Mouse (Mus musculus) kidney, adult 11 months (tissue): ENCODE data around the gene Pgm3.
"Not testable (repeated sequence)": the region's sequence is repeated elsewhere in the genome, so short reads cannot be mapped to it uniquely, and the experiment has no call there.

Experiments used
- DNase-seq: peaks from one replicate; pipeline ENCODE4 v3.0.0; 2022

Pgm3 gene

DNA sequence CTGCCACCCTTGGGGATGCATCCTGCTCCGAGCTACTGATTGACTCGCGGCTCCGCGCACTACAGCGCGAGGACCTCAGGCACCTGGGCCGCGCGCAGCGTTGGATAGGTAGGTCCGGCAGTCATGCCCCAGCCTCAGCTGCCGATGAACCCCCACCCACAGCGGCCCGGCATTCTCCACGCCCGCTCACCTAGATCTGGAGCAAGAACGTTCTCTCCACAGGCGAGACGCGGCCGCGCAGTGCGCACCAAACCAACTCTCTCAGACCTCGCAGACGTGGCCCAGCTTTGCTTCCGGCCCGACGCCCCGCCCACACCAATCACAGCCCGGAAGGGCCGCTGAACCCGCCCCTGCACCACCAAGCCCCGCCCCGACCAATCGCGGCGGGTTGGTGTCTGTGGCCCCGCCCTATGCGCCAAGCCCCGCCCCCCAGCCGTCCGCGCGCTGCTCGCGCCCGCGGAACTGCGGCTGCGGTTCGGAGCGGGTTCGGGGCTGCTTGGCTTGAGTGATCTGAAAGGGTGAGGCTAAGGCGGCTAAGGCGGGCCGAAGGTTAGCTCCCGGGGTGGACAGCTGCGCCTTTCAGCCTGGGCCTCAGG lies at the start of gene Pgm3, which contains the start of gene Rwdd2a:
Gene Pgm3, minus strand, starts transcription at position 303 of the 596 bp plus-strand sequence.
Gene Rwdd2a, plus strand, starts transcription at position 452 of the 596 bp plus-strand sequence.
- peak; percentile 93 for DNase-seq

DNA sequence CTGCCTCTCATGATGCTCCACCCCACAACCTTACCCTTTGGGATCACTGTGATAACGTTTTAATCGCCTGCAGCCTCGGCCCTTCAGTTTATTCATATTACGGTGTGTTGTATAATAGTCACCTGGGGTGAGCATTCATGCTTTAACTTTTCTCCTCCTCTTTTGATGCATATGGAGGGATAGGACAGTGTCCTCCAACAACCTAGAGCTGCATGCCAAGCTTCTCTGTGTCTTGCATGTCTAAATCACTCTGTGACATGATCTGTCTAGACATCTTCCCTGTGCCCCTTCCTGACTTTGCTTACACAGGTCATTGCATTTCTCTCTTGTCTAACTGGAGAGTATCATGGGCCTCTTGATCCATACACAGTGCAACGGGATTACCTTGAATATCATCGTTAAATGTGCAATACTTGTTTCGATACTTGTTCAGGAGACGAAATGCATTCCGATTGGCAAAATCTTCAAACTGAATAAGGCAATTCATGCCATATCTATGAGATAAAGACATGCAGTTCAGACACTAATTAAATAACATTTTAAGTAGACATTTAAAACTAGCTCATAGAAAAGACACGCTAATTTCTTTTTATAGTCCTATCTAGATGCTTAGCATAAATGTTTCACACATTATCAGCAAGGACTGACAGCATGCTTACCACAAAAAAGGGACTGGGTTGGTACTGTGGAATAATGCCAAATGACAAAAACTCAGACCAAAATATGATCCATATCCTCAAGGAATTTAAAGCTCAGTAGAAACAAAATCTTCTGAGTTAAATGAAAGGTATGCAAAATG lies 47.9 kb upstream of the Pgm3 start:
- DNase-seq, result no peak

DNA sequence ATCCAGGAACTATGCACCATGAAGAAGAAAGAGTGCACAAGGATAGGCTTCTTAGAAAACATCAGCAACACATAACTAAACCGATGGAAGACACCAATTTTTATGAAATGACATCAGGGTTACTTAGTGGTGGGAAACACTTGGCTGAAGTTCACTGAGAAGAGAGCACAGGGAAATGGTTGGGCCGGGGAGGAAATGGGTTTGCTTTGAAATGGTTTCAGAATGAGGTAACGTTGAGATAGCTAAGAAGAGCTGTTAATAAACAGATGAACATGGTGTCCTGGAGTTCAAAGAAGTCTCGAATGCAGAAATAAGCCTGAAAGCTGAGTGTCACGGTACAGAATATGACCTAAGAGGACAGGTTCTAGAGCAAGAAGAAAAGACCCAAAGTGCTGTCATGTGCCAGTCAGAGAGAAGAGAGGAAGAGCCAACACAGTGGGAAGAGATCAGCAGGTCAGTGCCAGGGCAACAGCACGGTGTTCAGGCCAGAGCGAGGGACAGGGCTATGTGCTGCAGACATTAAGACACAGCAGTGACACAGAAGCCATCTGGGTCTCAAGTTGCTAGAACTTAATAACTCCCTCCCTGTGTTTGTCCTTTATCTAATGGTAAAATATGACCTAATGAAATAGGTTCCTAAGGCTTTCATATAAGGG lies 46.3 kb upstream of the Pgm3 start:
- no peak for DNase-seq

DNA sequence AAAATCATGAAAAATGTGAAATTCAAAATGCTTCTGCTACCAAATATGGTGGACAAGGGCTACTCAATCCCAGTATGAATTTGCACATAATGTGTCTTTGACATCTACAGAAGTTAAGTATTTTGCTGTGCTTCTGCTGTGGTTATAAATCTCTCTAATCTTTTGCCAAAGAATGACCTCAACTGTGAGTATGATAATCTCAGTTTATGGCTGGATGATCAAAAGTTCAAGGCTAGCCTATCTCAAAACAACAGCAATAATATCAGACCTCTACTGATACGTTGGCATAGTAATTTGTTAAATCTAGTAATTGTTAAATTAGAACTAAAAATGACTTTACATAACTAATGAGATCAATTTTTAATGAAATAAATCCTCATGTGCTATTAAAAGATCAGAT lies 44.1 kb upstream of the Pgm3 start:
- DNase-seq, result no peak

DNA sequence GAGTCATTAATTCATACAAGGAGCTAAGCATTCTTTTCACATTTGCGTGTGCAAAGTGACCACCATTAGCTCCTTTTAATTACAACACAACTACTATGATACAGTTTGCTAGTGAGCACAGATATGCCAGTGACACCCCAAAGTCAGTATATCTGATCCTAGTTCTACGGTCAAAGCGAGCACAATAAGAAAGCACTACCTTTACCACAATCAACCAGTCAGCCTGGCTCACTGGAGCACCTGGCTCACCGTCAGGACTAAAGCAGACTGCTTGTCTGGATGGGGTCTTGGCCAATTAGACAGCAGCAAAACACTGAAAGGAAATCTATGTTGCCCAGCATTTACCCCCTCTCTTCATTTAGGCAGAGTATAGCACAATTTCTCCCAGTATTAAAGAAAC lies 40.4 kb upstream of the Pgm3 start:
- DNase-seq, result no peak

DNA sequence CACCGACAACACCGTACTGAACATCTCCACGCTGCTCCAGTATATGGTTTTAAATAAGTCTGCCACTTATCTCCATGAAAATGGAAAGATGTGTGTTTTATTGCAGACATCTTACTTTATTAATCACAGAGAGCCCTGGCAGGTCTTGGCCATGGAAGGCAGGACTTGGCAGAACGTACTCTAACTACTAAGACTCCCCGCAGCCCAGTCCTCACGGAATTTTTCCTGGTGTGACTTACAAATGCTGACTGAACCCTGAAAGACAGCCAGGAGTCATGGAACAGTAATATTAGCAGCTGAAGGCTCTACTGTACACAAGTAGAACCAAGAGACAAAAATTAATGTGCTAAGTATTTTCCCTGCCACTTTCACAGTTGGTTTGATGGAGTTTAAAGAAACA lies 34.1 kb upstream of the Pgm3 start:
- DNase-seq, result no peak

GRCm38 (mm10) chr9:86599723-86600303 lies 28.2 kb upstream of the Pgm3 start:
- no peak for DNase-seq

DNA sequence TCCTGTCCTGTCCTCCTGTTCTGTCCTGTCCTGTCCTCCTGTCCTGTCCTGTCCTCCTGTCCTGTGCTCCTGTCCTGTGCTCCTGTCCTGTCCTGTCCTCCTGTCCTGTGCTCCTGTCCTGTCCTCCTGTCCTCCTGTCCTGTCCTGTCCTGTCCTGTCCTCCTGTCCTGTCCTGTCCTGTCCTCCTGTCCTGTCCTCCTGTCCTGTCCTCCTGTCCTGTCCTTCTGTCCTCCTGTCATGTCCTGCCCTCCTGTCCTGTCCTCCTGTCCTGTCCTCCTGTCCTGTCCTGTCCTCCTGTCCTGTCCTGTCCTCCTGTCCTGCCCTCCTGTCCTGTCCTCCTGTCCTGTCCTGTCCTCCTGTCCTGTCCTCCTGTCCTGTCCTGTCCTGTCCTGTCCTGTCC lies 25.3 kb upstream of the Pgm3 start:
- not testable (repeated sequence) for DNase-seq

- not testable (repeated sequence) for DNase-seq
Measured at GRCm38 (mm10) chr9:86594357-86594767, 22.7 kb upstream of the Pgm3 start.

DNA sequence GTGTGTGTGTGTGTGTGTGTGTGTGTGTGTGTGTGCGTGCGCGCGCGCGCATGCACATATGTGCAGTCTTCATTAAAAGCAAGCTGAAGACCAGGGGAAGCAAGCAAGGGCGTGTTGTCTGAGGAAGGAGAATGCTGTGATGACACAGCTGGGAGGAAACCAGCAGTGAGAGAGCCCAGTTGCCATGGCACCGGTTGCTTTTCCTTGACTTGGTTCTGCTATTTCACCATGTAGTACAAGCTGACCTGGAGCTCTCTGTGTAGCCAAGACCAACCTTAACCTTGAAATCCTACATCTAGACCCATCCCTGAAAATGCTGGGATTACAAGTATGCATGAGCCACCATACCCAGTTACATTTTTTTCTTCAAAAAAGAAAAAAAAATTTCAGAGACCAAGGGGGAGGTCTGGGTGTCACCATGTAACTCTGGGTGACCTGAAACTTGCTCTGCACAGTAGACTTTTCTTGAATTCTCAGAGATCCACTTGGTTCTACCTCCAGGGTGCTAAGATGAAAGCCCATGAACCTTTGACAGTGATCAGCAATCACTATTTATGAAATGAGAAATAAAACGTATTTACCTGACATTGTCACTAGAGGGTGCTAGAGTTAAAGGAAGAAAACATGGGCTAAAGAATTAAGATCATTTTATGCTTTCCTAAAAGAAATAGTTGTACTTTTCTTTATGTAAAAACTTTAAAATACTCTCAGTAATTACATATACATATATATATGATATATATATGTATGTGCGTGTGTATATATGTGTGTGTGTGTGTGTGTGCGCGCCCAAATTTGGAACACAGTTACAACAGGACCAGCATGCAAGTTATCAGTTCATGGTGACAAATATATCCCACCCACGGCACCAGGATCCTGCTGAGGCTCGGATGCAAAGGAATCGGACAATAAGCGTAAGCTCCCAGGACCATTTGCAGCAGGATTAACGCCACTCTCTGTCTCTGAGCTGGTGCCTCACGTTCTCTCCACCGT lies 21.3 kb upstream of the Pgm3 start:
- no peak for DNase-seq

DNA sequence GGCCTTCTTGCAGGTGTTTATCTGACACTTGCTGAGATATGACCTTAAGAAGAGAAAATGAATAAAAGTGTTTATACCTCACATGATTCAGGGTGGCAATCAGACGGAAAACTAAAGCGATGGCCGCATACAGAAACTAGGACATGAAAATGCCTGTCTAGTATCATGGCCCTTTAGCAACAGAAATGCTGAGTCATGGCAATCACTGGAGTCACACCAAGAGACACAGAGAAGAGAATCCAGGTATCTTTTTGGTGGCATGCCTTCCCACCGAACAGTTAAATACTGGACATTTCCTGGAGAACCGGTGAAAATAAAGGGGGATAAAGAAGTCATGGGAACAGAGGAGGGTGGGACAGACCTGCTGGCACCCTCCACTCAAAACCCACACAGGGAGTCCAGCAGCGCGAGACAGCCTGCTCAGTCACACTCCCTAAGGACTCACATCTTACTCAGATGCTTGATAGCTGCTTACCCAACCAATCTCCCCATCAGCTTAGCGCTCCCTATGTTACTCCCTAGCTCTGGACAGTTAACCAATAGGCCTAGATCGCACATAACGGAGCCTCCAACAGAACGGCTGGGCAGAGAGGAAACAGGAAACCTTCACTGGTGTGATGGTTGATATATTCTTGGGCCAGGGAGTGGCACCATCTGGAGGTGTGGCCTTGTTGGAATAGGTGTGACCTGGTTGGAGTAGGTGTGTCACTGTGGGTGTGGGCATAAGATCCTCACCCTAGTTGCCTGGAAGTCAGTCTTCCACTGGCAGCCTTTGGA lies 15.6 kb upstream of the Pgm3 start:
- no peak for DNase-seq

- DNase-seq, result peak; percentile 62
Measured at GRCm38 (mm10) chr9:86583740-86584139, 12.1 kb upstream of the Pgm3 start.

GRCm38 (mm10) chr9:86579657-86580056 lies 8.0 kb upstream of the Pgm3 start:
- DNase-seq, result no peak

- no peak for DNase-seq
Measured at GRCm38 (mm10) chr9:86575178-86575577, 3.5 kb upstream of the Pgm3 start.

- no peak for DNase-seq
Measured at GRCm38 (mm10) chr9:86573616-86574303, 2.1 kb upstream of the Pgm3 start.

GRCm38 (mm10) chr9:86572636-86573291 lies 1.1 kb upstream of the Pgm3 start:
- peak; percentile 83 for DNase-seq

- no peak for DNase-seq
Measured at GRCm38 (mm10) chr9:86572196-86572595, 554 bp upstream of the Pgm3 start.

DNA sequence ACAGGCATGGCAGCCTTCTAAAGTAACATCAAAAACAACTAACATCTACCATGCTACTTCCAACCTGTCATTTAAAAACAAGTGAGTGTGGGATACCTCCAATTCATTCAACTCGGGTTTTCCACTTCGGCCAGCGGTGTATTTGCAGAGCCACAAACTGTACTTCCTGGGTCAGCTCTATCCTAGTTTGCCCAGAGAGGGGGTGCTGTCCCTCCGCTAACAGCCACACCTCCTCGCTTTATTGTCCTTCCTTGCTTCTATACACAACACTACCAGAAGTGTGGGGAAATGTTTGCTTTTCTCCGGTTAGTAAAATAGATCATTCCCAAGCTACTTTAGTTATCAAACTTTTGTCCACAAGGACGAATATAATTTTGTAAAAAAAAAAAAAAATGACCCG lies 696 bp downstream of the Pgm3 start:
- no peak for DNase-seq

DNA sequence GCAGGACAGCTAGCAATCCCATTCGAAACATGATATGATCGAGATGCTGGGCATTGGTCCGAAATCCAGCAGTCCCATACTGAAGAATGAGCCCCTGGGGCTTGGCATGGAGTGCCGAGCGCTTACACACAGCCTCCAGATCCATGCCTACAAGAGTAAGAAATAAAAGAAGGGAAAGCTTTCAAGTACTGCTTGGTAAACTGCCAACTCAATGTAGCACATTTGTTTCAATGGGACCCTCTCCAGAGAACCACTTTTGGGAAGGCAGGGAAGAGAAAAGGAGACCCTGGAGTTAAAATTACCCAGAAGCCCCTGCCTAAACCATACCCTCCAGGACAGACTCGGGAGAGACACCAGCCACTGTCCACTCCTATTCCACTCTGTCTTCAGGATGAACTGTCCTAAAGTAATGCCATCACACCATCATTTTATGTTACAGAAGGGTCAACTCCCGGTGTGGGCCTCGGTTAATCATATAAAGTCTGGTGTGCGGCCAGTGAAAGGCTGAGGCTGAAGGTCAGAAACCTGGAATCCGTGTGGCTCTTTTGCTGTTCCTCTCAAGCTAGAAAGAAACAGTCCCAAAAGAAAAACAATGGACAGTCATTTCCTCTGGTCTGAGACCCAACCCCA lies 1.3 kb downstream of the Pgm3 start:
- DNase-seq, result peak; percentile 37
